Mouse (Mus musculus) lung, postnatal 0 days (tissue): ENCODE results near the gene Atp13a3.

Experiments
- CTCF ChIP-seq: IDR thresholded peaks from 2 replicates; pipeline ENCODE4 v1.5.1; 2016; ENCODE audit warnings: antibody characterized with exemption, mild to moderate bottlenecking
- EP300 ChIP-seq: IDR thresholded peaks from 2 replicates; pipeline ENCODE4 v1.6.1; 2016; ENCODE audit warnings: antibody characterized with exemption, mild to moderate bottlenecking, control low read depth

GRCm38 (mm10) chr16:30283743-30284337 lies 121.9 kb downstream of the Atp13a3 start:
- no peak for TF ChIP-seq EP300
- TF ChIP-seq CTCF, result peak; percentile 82
